Mouse (Mus musculus): Measurements from ENCODE around the gene Rnf220. TPM values are rescaled to one million over a fixed set of nuclear protein-coding genes. Genes with fewer than 3 reads are reported as not detected.

Gene Rnf220
- total RNA-seq, 2 experiments from 2014 or later, result 31.6 to 35.3 TPM

DNA sequence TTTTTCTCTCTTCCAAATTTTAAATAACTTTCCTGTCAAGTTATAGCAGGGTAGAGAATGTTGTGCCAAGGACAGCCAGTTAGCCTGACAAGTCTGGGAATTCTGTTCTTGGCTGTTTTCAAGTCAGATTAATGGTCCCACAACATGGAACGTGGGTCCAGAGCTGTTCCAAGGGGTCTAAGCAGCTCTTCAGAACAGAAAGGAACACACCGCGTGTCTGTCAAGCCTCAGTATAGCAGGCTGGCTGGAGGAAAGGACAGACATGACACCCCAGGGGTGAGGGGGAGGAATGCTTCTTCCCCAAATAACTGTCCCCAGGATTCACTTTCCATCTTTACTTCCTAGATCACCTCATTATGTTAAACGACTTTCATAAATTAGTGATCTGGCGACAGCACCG lies 5.0 kb downstream of the Rnf220 start:
- intact Hi-C loops (cut with DNase I), result no loop called here
- no peak for DNase-seq

DNA sequence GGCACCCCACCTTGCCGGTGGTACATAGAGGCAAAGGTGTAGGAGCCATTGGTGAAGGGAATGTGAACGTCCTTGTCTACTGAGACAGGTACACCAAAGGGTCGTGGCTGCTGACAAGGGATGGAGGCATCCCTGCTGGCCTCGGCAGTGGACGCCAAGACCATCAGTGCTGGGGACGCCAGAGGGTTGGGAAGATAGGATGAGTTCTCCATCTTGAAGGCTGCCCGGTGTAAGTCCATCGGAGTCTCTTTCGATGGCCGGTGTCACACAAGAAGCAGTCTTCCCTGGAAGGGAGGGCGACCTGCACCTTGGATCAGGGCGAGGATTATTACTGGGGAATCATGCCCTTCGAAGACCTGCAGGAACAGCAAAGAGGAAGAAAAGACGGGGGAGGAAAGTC lies 6.9 kb downstream of the Rnf220 start:
- DNase-seq, result no peak
- intact Hi-C loops (cut with DNase I), result no loop called here

DNA sequence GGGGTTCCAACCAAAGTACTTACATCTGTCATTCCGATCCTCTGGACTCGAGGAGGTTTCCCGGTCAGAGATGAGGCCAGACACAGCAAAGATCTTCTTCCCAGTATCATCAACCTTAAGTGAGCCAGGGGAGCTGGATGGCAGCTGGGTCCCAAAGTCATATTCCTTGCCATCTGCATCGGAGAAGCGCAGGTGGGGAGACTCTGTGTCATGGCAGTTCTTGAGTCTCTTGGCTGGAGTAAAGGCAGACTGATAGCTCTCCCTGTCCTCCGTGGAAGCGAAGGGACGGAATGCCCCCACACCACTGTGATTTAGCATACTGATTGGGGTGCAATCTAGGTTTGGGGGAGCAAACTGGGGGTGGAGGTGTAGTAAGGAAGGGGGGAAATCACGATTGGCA lies 7.3 kb downstream of the Rnf220 start:
- no peak for DNase-seq
- intact Hi-C loops (cut with DNase I), result no loop called here

DNA sequence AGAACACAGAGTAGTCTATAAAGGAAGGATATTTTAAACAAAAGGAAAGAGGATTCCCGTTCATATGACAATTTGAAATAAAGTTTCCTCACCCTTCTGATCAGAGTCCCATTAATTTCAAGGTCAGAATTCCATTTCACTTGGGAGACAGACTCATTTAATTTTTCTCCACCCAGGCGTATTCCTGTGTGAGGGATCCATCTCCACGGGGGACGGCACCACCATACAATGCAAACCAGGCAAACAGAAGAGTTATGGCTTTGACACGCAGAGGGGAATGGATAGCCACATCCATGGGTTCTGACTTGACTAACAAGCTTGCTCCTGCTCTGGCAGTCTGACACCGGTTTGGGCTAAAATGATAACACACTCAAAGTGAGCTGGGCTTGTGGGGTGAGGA lies 9.4 kb downstream of the Rnf220 start:
- intact Hi-C loops (cut with DNase I), result no loop called here
- no peak for DNase-seq

DNA sequence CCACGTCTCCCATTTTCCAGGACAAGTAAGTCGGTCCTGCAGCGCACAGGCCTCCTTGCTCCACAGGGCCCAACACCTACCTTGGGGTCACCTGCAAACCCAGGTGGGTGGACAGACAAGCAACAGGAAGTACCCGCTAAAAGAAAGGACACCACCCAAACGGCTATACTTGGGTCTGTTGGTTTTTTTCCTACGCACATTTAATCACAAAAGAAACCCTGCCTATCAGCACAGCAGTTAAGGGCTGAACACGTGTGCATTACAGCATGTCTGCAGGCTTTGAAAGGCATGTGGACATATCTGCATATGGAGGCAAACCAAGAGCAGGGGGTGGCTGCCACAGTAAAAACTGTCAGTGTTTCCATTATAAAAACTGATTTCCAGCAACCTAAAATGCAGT lies 10.7 kb downstream of the Rnf220 start:
- intact Hi-C loops (cut with DNase I), result no loop called here
- DNase-seq, result no peak

DNA sequence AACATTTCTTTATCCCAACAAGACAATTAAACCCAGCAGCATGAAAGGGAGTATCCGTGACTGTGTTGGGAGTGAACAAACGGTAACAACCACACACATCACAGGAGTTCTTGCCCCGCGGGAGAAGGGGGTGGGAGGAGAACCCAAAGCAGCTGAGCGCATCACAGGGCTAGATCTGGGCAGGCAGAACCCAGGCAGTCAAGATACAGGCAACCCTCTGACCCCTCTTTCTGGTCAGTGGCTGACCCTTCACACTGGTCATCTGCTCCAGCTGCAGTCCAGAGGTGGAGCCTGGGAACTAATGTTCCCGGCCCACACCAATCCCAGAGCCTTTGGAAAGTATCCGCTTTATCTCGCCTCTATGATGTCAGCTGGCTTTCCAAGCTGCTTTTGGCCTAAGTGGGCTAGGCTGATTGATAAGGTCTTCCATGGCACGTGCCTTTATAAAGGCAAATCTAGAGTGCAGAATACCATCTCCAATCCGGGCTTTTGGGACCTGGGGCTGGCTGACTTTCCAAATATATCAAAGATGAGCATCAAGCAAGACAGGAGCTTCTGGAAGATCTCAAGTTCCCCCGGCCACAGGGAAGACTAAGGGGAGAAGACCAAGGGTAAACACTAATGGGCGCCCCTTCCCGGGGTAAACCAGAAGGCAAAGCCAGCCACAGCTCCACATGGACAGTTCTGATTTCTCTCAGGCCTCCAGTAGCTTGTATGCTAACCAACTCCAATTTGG lies 11.6 kb downstream of the Rnf220 start:
- intact Hi-C loops (cut with DNase I), result no loop called here
- DNase-seq, result no peak

DNA sequence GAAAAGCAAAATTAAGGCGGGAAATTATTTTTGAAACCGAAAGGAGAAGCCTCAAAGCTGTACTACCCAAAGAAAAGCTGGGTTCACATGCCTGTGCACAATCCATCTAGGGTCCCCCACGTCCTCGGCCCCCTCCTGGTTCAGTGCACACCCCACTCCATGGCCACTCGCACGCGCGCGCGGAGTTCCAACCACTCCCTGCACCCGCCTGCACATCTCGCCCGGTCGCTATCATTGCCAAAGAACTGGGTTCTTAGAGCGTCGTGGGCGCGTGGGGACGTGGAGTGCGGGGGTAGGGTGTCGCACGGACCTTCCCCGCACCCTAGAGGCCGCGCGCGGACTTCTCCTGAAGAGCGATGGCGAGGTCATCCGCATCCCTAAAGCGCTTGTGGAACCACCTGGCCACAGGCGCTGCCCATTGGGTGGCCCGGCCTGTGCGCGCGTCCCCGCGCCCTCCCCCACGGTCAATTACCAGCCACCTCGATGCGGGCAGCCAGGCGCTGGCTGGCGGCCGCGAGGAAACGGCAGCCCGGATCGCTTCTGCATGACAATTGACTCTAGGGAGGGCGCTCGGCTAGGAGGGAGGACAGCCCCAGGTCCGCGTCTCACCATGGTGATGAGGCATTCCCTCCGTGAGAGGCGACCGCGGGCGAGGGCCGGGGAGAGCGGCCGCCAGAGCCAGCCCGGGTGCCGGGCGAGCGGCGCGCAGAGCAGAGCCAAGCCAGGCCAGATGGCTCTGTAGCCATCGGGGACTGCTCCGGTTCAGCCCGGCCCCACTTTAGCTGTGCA lies 12.4 kb downstream of the Rnf220 start:
- peak; percentile 51 to 57 for DNase-seq
- intact Hi-C loops (cut with DNase I), result loop anchor here (5.0 kb wide), 1 partner anchor 162 kb away; no protein-coding TSS in a partner anchor

DNA sequence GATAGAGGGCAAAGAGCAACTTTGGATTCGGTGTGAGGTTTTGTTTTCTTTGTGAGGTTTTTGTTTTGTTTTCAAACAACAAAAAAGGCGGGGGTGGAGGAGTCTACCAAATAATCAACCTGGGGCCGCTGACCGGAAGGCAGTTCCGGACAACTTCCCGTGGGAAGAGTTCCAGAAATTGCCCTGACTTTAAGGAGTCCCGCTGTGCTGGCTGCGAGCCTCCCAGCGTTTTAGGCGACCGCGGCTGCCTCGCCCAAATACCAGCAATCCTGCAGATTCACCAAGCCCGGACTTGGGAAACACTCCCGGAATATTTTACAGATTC lies 13.0 kb downstream of the Rnf220 start:
- intact Hi-C loops (cut with DNase I), result loop anchor here (5.0 kb wide), 1 partner anchor 162 kb away; no protein-coding TSS in a partner anchor

DNA sequence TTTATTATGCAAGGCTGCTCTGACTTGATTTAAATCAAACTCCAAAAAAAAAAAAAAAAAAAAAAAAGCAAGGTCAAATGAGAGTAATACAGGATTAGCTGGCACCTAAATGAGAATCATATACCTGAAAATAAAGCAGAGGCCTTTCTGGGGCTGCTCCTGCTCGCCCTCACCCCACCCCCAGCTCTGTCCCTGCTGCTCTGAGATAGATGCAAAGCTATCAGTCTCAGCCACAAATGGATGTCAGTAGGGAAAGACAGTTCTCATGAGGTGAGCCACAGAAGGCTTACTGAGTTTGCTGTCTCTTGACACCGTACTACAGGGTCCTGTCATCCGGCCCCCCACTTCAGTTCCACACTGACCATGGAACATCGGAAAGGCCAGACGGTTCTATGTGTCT lies 14.7 kb downstream of the Rnf220 start:
- intact Hi-C loops (cut with DNase I), result loop anchor here (5.0 kb wide), 1 partner anchor 160 kb away; no protein-coding TSS in a partner anchor

More for the DNA sequence above, 13.0 kb downstream of the Rnf220 start:
- peak; percentile 50 to 68 for DNase-seq

DNA sequence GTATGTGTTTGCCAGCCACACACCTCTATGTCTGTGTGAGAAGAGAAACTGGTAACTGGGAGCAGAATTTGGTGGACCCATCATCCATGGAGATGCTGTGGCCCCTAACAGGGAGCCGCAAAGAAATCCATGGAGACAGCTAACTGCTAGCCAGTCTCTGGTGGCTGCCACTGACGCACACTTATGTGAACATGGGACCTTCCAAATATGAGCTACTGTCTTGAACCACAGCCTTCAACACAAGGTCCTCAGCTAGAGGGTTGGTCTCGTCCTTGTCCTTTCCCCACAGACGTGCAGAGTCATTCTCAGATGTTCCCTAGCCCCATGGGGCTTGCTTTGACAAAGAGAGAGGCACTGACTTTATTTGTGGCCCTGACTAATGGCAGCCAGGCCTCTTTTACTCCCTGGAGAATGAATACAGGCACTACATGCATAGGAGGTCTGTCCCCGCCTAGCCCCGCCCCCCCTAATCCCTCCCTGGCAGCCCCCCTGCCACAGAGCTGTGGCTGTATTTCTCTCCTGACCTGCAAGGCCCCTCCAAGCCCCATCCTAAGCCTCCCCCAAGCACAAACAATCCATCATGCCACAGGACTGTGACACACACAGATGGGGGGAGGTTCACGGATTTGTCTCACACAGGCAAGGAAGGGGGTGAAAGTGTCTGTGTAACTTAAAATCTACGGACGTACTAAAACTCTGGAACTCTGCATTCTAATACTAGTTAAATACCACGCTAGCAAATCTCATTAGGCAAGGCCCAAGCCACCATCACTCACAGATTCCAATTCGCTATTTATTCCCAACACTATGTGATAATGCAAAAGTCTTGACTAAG lies 16.0 kb downstream of the Rnf220 start:
- intact Hi-C loops (cut with DNase I), result loop anchor here (5.0 kb wide), 1 partner anchor 159 kb away; no protein-coding TSS in a partner anchor
- DNase-seq, result no peak

More for the DNA sequence above, 14.7 kb downstream of the Rnf220 start:
- no peak for DNase-seq

DNA sequence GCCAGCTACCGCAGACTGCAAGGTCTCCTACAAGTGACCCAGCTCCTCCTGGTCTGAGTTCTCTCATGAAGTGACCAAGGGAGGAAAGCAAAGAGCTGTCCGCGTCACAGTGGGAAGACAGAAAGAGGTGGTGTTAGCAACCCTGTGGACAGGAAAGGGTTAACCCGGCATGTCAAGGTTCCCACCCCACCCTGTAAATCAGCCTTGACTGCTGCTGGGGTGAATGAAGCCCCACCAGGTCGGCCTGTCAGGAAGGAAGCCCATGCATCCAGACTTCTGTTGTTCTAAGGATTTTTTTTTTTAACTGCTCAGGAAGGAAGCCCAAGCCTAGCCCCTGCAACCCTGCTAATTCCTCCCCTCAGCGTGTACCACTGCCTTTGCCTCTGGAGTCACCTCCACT lies 16.9 kb downstream of the Rnf220 start:
- intact Hi-C loops (cut with DNase I), result loop anchor here (5.0 kb wide), 1 partner anchor 158 kb away; no protein-coding TSS in a partner anchor
- no peak for DNase-seq

DNA sequence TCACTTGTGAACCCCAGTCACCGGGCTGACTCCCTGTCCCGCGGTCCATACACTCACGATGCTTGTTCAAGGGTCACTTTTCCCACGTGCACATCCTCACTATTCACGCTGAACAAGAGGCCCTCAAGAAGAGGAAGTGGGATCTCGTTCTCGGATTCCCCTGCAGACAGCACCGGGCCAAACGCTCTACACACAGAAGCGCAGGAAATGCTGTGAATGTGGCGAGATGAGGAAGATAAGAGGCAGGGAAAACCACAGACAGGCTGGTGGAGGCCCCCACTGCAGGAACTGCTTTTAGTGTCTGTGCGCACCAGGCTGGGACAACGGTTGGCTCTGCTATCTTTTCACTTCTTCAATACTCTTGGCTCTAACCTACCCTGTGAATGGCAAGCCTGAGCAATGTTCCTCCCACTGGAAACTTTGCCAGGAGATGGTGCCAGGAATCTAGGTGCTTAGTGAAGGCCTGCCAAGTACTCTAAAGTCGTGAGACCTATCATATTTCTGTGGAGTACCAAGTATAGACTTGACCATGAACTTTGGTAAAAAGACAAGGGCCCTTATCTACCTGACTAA lies 18.7 kb downstream of the Rnf220 start:
- peak; percentile 24 to 51 for DNase-seq
- intact Hi-C loops (cut with DNase I), result no loop called here

DNA sequence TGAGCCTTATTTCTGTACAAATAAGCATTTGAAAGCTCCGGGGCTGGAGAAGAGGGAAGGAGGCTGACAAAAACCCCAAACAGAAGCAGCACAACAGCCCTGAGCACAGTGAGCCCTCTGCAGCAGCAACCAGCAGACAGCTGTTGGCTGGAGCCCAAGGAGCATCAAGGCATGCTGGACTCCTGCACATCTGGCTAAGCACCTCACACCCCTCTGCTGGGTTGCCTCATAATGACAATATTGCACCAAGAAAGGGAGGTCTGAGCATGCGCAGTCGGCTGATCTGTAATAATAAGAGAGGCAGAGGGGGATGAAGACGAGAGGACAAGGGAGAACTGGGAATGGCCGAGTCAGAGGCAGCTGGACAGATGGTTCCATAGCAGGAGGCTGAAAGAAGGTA lies 19.5 kb downstream of the Rnf220 start:
- intact Hi-C loops (cut with DNase I), result no loop called here
- no peak for DNase-seq

DNA sequence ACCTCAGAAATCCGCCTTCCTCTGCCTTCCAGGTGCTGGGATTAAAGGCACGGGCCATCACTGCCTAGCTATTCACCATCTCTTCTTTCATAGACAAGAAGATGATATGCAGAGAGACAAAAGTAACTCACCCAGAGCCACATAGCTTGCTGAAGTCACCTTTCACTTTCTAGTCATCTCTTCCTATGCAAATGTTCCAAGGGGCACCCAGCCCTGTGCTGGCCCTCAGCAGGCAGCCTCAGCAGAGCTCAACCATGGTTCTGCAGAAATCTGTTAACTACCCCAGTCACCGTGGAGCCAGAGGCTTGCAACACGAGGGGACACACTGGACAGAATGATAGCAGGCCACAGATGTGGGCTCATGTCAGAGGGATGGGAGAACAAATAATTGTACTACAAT lies 20.1 kb downstream of the Rnf220 start:
- DNase-seq, result no peak
- intact Hi-C loops (cut with DNase I), result no loop called here

DNA sequence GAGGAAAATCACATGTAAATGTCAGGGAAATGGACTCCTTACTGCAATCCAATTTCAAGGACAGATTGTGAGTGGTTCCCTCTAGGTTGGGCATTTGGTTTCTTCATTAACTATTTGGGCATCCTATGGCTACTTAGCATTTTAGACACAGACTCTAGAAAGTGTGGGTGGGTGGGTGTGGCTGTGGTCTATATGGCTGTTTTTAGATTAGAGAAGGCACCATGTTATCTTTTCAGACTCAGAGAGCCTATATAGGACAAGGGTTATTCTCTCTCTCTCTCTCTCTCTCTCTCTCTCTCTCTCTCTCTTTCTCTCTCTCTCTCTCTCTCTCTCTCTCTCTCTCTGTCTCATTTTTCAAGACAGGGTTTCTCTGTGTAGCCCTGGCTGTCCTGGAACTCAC lies 20.5 kb downstream of the Rnf220 start:
- intact Hi-C loops (cut with DNase I), result no loop called here
- no peak for DNase-seq

DNA sequence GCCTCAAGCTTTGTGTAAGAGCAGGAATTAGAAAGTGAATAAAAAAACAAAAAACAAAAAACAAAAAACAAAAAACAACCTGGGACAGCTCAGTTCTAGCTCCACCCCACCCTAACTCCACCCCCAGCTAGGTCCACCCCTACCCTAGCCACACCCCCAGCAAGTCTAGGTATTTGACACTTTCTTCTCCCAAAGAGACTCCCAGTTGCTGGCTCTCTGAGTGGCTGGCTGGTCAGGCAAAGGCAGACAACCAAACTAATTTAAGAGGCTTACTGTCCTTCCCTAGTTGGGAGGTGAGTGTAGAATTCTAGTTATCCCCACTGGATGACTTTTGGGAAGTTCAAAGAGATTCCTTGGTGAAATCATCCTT lies 22.9 kb downstream of the Rnf220 start:
- no peak for DNase-seq
- intact Hi-C loops (cut with DNase I), result no loop called here

DNA sequence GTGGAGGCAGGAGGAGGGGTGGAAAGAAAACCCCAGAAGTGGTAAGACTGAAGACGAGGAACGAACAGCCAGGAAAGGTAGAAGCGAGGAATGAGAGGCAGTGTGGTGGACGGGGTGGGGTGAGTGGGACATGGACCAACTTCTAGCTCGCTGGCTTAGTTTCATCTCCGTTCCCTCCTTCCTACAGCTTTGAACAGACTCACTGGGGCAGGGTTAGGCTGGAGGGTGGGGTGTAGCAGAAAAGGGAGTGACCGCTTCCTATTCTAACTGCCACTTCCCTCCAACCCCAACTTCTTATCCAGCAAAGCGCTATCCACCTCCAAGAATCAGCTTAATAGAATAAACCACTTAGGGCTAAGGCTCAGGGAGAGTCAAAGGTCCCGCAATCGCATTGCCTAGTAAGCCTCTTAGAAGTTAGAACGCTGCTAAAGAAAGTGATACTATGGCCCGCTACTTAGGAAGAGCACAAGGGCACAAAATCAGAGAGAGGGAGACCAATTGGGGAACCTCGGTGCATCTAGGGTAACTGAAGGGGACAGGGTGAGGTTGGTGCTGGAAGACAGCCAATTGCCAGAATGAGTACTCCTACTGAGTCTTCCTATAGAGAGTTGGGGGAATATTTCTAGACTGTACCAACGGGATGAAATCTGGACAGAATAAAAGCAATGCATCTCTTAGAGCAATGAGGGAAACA lies 23.4 kb downstream of the Rnf220 start:
- DNase-seq, result no peak
- intact Hi-C loops (cut with DNase I), result no loop called here

DNA sequence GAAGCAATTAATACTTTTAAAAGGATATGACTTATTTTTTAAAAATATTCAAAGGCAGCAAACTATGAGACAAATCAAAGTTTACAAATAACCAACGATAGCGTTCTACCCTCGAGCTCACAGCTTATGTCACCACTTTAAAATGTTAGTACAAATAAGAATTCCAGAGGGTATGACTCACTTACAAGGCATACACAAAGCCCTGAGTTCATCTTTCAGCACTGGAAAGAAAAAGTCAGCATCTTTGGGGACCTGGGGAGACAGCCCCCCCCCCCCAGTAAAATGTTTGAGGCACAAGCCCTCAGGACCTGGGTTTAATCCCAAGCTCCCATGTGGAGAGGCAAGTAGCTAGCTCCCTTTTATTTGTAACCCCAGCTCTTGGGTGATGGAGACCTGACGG lies 27.4 kb downstream of the Rnf220 start:
- intact Hi-C loops (cut with DNase I), result no loop called here
- DNase-seq, result no peak

DNA sequence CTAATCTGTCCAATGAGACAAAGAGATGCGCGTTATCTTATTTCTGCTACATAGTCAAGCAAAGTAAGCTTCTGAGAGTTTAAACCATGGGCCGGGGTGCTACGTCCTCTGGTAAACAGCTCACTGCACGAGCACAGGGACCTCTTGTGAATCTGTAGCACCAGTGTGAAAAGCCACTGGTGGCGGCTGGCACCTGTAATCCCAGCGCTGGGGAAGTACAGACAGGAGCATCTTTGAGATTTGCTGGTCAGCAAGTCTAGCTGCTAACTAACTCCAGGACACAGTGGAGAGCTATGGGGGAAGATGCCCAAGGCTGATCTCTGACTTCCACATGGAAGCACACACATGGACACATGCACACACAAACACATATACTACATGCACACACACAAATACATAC lies 28.9 kb downstream of the Rnf220 start:
- intact Hi-C loops (cut with DNase I), result no loop called here
- DNase-seq, result no peak

DNA sequence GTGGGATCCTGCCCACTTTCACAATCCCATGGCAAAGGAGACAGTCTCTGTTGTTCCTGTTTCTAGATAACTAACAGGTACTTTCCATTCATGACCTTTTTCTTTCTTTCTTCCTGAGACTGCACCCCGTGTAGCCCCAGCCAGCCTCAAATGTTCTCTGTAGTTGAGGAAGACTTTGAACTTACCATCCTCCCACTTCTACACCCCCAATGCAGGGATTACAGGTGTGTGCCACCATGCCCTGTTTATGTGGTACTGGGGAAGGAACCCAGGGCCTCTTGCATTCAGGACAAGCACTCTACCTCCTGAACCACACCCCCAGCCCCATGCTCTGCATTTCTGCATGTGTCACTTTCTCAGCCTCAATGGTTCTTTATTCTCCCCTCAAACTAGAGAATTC lies 47.7 kb downstream of the Rnf220 start:
- DNase-seq, result no peak
- intact Hi-C loops (cut with DNase I), result no loop called here

Data from heart, postnatal 14 days (tissue).